Mouse (Mus musculus) lung, adult 2 months (tissue): ENCODE data around the gene Pitpnc1. TPM values are rescaled to one million over a fixed set of nuclear protein-coding genes. Genes with fewer than 3 reads are reported as not detected.

ENCODE experiments used
- DNase-seq: peaks from one replicate; pipeline ENCODE4 v3.0.0; 2022
- H3K4me1 ChIP-seq: fragments of 200-500 bp; 2 replicates; pipeline ENCODE4 v1.6.1; 2011; ENCODE audit warnings: low read length; ENCODE audit not compliant: control insufficient read depth, insufficient read depth
- H3K4me3 ChIP-seq: fragments of 200-500 bp; replicated peaks from 2 replicates; pipeline ENCODE3; 2011; ENCODE audit warnings: low read depth, mild to moderate bottlenecking, control low read depth, low read length; ENCODE audit errors: extremely low read depth
- CTCF ChIP-seq: fragments of 200-500 bp; IDR thresholded peaks from 2 replicates; pipeline ENCODE4 v1.5.1; 2011; ENCODE audit warnings: mild to moderate bottlenecking, low read length, control low read depth; ENCODE audit not compliant: insufficient read depth
- POLR2A ChIP-seq: fragments of 200-500 bp; IDR thresholded peaks from 2 replicates; pipeline ENCODE4 v1.6.1; 2011; ENCODE audit warnings: low read depth, mild to moderate bottlenecking, control low read depth, low read length, borderline replicate concordance; ENCODE audit errors: extremely low read depth
- WGBS: fragments of 180-500 bp; shearing (Covaris S2); methylation state at CpG from one replicate; pipeline ENCODE4 v1.1.7; 2018; 5-methylcytosine and 5-hydroxymethylcytosine counted together
- polyA plus RNA-seq: library from polyadenylated mRNA; depleted of rRNA; stranded (reverse); fragments of >200 nt; gene quantifications from 2 replicates; pipeline ENCODE4 v1.2.3, GENCODE M21; 2012

The Pitpnc1 gene
- polyA plus RNA-seq, 1 experiment, result 39.0 TPM

DNA sequence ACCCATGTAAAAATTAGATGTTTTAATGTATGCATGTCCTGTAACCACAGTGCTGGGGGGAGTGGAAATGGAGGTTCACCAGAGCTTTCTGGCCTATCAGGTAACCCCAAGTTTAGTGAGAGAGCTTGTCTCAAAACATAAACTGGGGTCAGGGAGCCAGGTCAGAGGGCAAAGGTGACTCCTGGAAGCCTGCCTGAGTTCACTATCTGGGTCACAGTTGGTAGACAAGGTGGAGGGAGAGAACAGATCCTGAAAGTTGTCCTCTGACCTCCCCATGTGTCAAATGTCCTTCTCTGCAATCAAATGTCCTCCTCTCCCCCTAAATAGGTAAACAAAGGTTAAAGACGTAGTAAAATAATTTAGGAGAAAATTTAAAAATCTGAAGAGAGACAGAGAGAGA lies 244.1 kb downstream of the Pitpnc1 start:
- TF ChIP-seq CTCF (no peak), POLR2A (no peak)
- H3K4me3 ChIP-seq, result no peak overlapping the region
- no peak for DNase-seq
- H3K4me1 ChIP-seq, result no peaks in the 10 kb centered on the region
- WGBS, result 86% methylated on average over 1 of the region's 1 CpGs

GRCm38 (mm10) chr11:107226013-107226412 lies 244.5 kb downstream of the Pitpnc1 start:
- no peak overlapping the region for H3K4me3 ChIP-seq
- DNase-seq, result no peak
- TF ChIP-seq CTCF (no peak), POLR2A (no peak)
- no peaks in the 10 kb centered on the region for H3K4me1 ChIP-seq
- 75% methylated on average over 10 of the region's 10 CpGs for WGBS

DNA sequence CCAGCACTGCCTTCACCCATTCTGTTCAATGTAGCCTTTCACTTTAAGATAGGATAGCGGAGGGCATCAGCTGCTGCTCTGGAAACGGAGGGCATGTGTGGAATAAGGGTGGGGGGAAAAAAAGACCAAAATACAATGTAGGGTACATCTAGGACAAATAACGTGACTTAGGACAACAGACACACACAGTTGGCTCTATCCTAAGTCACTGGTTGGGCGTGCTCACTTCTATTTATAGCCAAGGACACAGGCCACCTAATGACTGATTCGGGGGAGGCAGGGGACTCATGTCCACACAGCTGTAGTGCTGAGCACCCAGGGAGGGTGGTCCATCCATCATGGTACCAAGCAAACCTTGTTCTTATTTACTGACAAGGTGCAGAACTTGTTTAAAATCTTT lies 245.2 kb downstream of the Pitpnc1 start:
- no peak for DNase-seq
- TF ChIP-seq POLR2A (no peak), CTCF (no peak)
- no peak overlapping the region for H3K4me3 ChIP-seq
- WGBS, result 67% methylated on average over 5 of the region's 5 CpGs
- H3K4me1 ChIP-seq, result no peaks in the 10 kb centered on the region

- no peak for TF ChIP-seq CTCF
- 61% methylated on average over 8 of the region's 8 CpGs for WGBS
- DNase-seq, result no peak
- no peaks in the 10 kb centered on the region for H3K4me1 ChIP-seq
- no peak overlapping the region for H3K4me3 ChIP-seq
These were observed 246.8 kb downstream of the Pitpnc1 start for GRCm38 (mm10) chr11:107223667-107224214.

DNA sequence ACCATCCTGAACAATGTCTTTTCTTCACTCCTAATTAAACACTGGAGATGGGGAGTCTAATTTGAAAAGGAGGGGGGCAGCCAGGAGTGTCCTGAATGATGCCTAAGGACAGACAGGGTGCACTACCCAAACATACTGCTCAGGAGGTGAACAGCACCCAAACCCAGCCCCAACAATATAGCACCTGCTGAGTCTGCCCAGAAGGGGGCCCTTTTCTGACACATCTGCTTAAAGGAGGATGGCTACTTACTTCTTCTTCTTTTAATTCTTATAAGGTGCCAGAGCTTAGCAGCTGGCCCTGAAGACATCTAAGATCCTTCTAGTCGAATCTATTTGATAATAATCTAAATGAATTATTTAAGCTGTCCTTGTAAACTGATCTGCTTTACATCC lies 247.3 kb downstream of the Pitpnc1 start:
- Histone ChIP-seq H3K4me1 (no peaks in the 10 kb centered on the region), H3K4me3 (no peak overlapping the region)
- TF ChIP-seq POLR2A (no peak), CTCF (no peak)
- WGBS, result 63% methylated on average over 1 of the region's 1 CpGs
- DNase-seq, result no peak

- Histone ChIP-seq H3K4me1 (no peaks in the 10 kb centered on the region), H3K4me3 (no peak overlapping the region)
- 72% methylated on average over 12 of the region's 12 CpGs for WGBS
- DNase-seq, result no peak
- TF ChIP-seq POLR2A (no peak), CTCF (no peak)
These were observed 247.8 kb downstream of the Pitpnc1 start for GRCm38 (mm10) chr11:107222531-107223168.

DNA sequence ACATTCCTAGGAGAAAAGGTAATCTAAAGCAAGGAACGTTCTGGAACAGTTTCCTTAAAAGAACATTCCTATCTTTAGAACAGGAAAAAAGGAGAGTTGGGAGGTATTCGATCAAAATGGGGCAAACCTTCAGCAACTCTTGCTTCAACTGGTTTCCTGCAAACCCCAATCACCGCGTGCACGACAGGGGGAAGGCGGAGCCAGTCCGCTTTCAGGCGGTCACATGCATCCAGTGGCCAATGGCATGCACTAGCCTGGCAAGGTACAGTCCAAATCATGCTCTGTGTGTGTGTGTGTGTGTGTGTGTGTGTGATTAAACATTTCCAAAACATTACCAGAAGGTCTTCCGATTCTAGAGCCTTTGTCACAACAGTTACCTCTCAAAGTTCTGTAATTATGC lies 255.4 kb downstream of the Pitpnc1 start:
- TF ChIP-seq POLR2A (no peak), CTCF (no peak)
- 81% methylated on average over 9 of the region's 9 CpGs for WGBS
- Histone ChIP-seq H3K4me1 (no peaks in the 10 kb centered on the region), H3K4me3 (no peak overlapping the region)
- no peak for DNase-seq

DNA sequence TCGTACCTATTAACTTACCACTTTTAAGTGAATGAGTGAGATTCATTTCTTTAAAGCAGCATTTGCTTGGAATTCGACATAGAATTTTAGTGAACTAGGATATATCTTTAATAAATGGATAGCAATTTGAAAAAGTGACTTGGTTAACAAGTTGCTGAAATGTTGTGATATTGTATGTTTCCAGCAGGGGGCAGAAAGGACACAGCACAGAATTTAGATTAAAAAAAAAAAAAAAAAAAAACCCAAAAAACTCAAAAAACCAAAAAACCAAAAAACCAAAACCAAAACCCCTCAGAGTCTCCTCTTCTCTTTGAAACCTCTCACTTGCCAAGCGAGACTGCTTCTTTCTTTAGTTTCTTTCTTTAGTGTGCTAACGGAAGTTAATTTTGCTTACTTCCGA lies 256.8 kb downstream of the Pitpnc1 start:
- Histone ChIP-seq H3K4me1 (no peaks in the 10 kb centered on the region), H3K4me3 (no peak overlapping the region)
- 72% methylated on average over 5 of the region's 5 CpGs for WGBS
- no peak for DNase-seq
- TF ChIP-seq CTCF (peak; percentile 4; the same call in 1 of the 2 replicates), POLR2A (no peak)

DNA sequence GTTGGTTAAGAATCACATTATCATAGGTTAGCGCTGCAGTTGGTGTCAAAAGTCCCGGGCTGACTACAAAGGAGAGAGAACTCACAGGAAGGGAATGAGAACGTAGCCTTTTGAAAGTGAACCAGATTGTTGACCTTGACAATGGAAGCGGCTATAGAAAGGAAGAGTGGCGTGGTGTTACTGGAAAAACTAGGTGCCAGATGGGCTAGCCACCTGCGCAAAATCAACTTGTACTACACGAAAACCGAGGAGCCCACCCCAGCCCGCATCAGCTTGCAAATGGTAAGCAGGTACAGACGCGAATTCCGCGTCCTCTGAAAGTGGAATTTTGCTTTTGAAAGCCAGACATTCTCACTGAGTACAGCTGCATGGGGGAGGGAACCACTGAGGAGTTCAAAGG lies 260.7 kb downstream of the Pitpnc1 start:
- no peak for DNase-seq
- TF ChIP-seq CTCF, result no peak
- TF ChIP-seq POLR2A, result no peak
- WGBS, result 84% methylated on average over 13 of the region's 13 CpGs
- Histone ChIP-seq H3K4me3 (no peak overlapping the region), H3K4me1 (no peaks in the 10 kb centered on the region)

- Histone ChIP-seq H3K4me3 (no peak overlapping the region), H3K4me1 (no peaks in the 10 kb centered on the region)
- DNase-seq, result no peak
- no peak for TF ChIP-seq CTCF
- TF ChIP-seq POLR2A, result no peak
- 63% methylated on average over 11 of the region's 11 CpGs for WGBS
These were observed 268.7 kb downstream of the Pitpnc1 start for GRCm38 (mm10) chr11:107201773-107202172.
